Mouse (Mus musculus): ENCODE data around the gene Thegl. TPM values are rescaled to one million over a fixed set of nuclear protein-coding genes. Genes with fewer than 3 reads are reported as not detected.
"Not testable (repeated sequence)": the region's sequence is repeated elsewhere in the genome, so short reads cannot be mapped to it uniquely, and the experiment has no call there.

The Thegl gene
- polyA plus RNA-seq, 1 experiment = not detected

GRCm38 (mm10) chr5:76993174-76993814, 22.5 kb upstream of the Thegl start:
- TF ChIP-seq GATA1 (IDR thresholded peaks at IDR 0.05; ENCODE audit: low read length) = no peak
- Histone ChIP-seq H3K36me3 (ENCODE audit: control insufficient read depth) (peaks cover 88% of the 10 kb centered on the region), H3K4me1 (ENCODE audit: control insufficient read depth) (peaks cover 55% of the 10 kb centered on the region), H3K4me3 (replicated peaks) (no peak overlapping the region), H3K27me3 (ENCODE audit: control insufficient read depth) (no peaks in the 10 kb centered on the region), H3K9me3 (ENCODE audit: control insufficient read depth, low read length) (no peaks in the 10 kb centered on the region; the same call in 1 of the 2 replicates)

GRCm38 (mm10) chr5:76998416-76998815, 17.4 kb upstream of the Thegl start:
- Histone ChIP-seq H3K36me3 (ENCODE audit: control insufficient read depth) (peaks cover 77% of the 10 kb centered on the region), H3K4me3 (replicated peaks) (no peak overlapping the region), H3K4me1 (ENCODE audit: control insufficient read depth) (peaks cover 22% of the 10 kb centered on the region), H3K9me3 (ENCODE audit: control insufficient read depth, low read length) (peaks cover 11% of the 10 kb centered on the region), H3K27me3 (ENCODE audit: control insufficient read depth) (peaks cover 11% of the 10 kb centered on the region)
- TF ChIP-seq GATA1 (IDR thresholded peaks at IDR 0.05; ENCODE audit: low read length) = no peak
- no peak for TF ChIP-seq TAL1 (IDR thresholded peaks at IDR 0.05; ENCODE audit: low read length)

GRCm38 (mm10) chr5:77001192-77001591, 14.6 kb upstream of the Thegl start:
- Histone ChIP-seq H3K27me3 (ENCODE audit: control insufficient read depth) (peaks cover 11% of the 10 kb centered on the region), H3K36me3 (ENCODE audit: control insufficient read depth) (peaks cover 56% of the 10 kb centered on the region), H3K4me1 (ENCODE audit: control insufficient read depth) (peaks cover 3% of the 10 kb centered on the region), H3K9me3 (ENCODE audit: control insufficient read depth, low read length) (peaks cover 15% of the 10 kb centered on the region), H3K4me3 (replicated peaks) (no peak overlapping the region)
- TF ChIP-seq GATA1 (IDR thresholded peaks at IDR 0.05; ENCODE audit: low read length) = no peak
- TF ChIP-seq TAL1 (IDR thresholded peaks at IDR 0.05; ENCODE audit: low read length) = no peak

GRCm38 (mm10) chr5:77004051-77004821, 11.6 kb upstream of the Thegl start, which contains the start of gene Arl9:
Gene Arl9 (plus strand): TSS chr5:77004055.
- peaks cover 15% of the 10 kb centered on the region for H3K9me3 ChIP-seq (ENCODE audit: control insufficient read depth, low read length)
- H3K4me3 ChIP-seq (replicated peaks) = no peak within 1 kb of the TSS
- H3K36me3 ChIP-seq (ENCODE audit: control insufficient read depth) = peaks cover 27% of the 10 kb centered on the region
- H3K4me1 ChIP-seq (ENCODE audit: control insufficient read depth) = peaks cover 5% of the 10 kb centered on the region
- TF ChIP-seq TAL1 (IDR thresholded peaks at IDR 0.05; ENCODE audit: low read length) (no peak), GATA1 (IDR thresholded peaks at IDR 0.05; ENCODE audit: low read length) (no peak)
- peaks cover 11% of the 10 kb centered on the region for H3K27me3 ChIP-seq (ENCODE audit: control insufficient read depth)

GRCm38 (mm10) chr5:77010352-77010751, 5.5 kb upstream of the Thegl start:
- Histone ChIP-seq H3K27me3 (ENCODE audit: control insufficient read depth) (no peaks in the 10 kb centered on the region), H3K9me3 (ENCODE audit: control insufficient read depth, low read length) (no peaks in the 10 kb centered on the region), H3K36me3 (ENCODE audit: control insufficient read depth) (no peaks in the 10 kb centered on the region), H3K4me3 (replicated peaks) (no peak overlapping the region), H3K4me1 (ENCODE audit: control insufficient read depth) (peaks cover 39% of the 10 kb centered on the region)
- TF ChIP-seq TAL1 (IDR thresholded peaks at IDR 0.05; ENCODE audit: low read length) (no peak), GATA1 (IDR thresholded peaks at IDR 0.05; ENCODE audit: low read length) (no peak)

- Histone ChIP-seq H3K36me3 (ENCODE audit: control insufficient read depth) (no peaks in the 10 kb centered on the region), H3K4me1 (ENCODE audit: control insufficient read depth) (peaks cover 46% of the 10 kb centered on the region), H3K27me3 (ENCODE audit: control insufficient read depth) (peaks cover under 1% of the 10 kb centered on the region), H3K4me3 (replicated peaks) (no peak overlapping the region), H3K9me3 (ENCODE audit: control insufficient read depth, low read length) (no peaks in the 10 kb centered on the region; the same call in 1 of the 2 replicates)
- TF ChIP-seq TAL1 (IDR thresholded peaks at IDR 0.05; ENCODE audit: low read length) = no peak
- TF ChIP-seq GATA1 (IDR thresholded peaks at IDR 0.05; ENCODE audit: low read length) = no peak
Observed at GRCm38 (mm10) chr5:77011082-77011481, 4.7 kb upstream of the Thegl start.

GRCm38 (mm10) chr5:77013171-77013570, 2.7 kb upstream of the Thegl start:
- Histone ChIP-seq H3K9me3 (ENCODE audit: control insufficient read depth, low read length) (no peaks in the 10 kb centered on the region; the same call in 1 of the 2 replicates), H3K36me3 (ENCODE audit: control insufficient read depth) (no peaks in the 10 kb centered on the region), H3K4me1 (ENCODE audit: control insufficient read depth) (peaks cover 49% of the 10 kb centered on the region), H3K4me3 (replicated peaks) (no peak overlapping the region), H3K27me3 (ENCODE audit: control insufficient read depth) (peaks cover 4% of the 10 kb centered on the region)
- TF ChIP-seq TAL1 (IDR thresholded peaks at IDR 0.05; ENCODE audit: low read length) = no peak

GRCm38 (mm10) chr5:77028034-77028433, 12.2 kb downstream of the Thegl start:
- H3K27me3 ChIP-seq (ENCODE audit: control insufficient read depth) = no peaks in the 10 kb centered on the region
- no peak for TF ChIP-seq GATA1 (IDR thresholded peaks at IDR 0.05; ENCODE audit: low read length)
- peaks cover 18% of the 10 kb centered on the region for H3K9me3 ChIP-seq (ENCODE audit: control insufficient read depth, low read length)
- peaks cover 3% of the 10 kb centered on the region for H3K36me3 ChIP-seq (ENCODE audit: control insufficient read depth)
- H3K4me3 ChIP-seq (replicated peaks) = no peak overlapping the region
- H3K4me1 ChIP-seq (ENCODE audit: control insufficient read depth) = peaks cover 20% of the 10 kb centered on the region

- peaks cover 20% of the 10 kb centered on the region for H3K4me1 ChIP-seq (ENCODE audit: control insufficient read depth)
- peaks cover 3% of the 10 kb centered on the region for H3K36me3 ChIP-seq (ENCODE audit: control insufficient read depth)
- H3K9me3 ChIP-seq (ENCODE audit: control insufficient read depth, low read length) = peaks cover 9% of the 10 kb centered on the region
- no peak for TF ChIP-seq GATA1 (IDR thresholded peaks at IDR 0.05; ENCODE audit: low read length)
- TF ChIP-seq TAL1 (IDR thresholded peaks at IDR 0.05; ENCODE audit: low read length) = no peak
- no peak overlapping the region for H3K4me3 ChIP-seq (replicated peaks)
- H3K27me3 ChIP-seq (ENCODE audit: control insufficient read depth) = no peaks in the 10 kb centered on the region
Observed at GRCm38 (mm10) chr5:77029735-77030134, 13.9 kb downstream of the Thegl start.

GRCm38 (mm10) chr5:77035101-77035500, 19.3 kb downstream of the Thegl start:
- H3K27me3 ChIP-seq (ENCODE audit: control insufficient read depth); H3K36me3 ChIP-seq (ENCODE audit: control insufficient read depth); H3K9me3 ChIP-seq (ENCODE audit: control insufficient read depth, low read length); H3K4me3 ChIP-seq (replicated peaks): not testable (repeated sequence)
- H3K4me1 ChIP-seq (ENCODE audit: control insufficient read depth) = peaks cover 16% of the 10 kb centered on the region

Data from erythroblast, embryonic 14.5 days (primary cell).